Mouse (Mus musculus): ENCODE results near the gene Il31.

DNA sequence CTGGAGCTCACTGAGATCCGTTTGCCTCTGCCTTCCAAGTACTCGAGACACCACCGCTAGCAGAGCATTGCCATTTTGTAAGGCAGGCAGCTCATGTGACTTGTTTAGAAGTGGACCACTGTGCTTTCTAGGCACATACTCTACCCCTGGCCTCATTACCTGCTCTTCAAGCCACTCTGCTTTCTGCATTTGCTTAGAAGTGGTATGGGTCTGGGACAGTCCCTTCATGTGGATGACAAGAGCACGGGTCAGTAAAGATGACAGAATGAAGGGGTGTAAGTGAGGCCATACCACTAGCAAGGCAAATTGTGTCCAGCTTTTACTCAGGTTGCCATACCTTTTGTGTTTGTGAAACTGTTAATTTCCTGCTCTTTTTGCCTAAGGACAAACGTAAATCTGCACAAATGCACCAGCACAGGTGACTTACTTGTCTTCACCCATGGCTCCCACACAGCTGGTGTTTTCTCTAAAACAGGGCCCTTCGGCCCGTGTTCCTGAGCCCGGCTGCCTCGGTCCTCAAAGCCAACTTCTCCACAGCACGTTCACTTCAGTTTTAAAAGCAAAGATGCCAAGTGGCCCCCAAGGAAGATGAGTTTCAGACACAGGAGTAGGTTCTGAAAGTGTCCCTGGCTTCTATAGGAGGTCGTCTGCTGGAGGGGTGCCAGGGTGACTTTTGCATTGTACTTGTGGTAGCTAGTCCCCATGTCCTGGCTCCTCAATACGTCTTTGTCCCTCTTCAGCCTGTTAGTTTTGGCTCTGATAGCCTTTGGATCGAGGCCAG lies 57.6 kb downstream of the Il31 start:
- no peak for TF ChIP-seq POLR2A (IDR thresholded peaks at IDR 0.05; ENCODE audit: low read depth, low read length)
- TF ChIP-seq CTCF (IDR thresholded peaks at IDR 0.05; ENCODE audit: extremely low read depth, insufficient read depth, insufficient read length, insufficient replicate concordance): no peak

Measured in spleen, adult 2 months (tissue).